Mouse (Mus musculus) kidney, adult 2 months (tissue): ENCODE measurements around the gene Gm10337. TPM values are rescaled to one million over a fixed set of nuclear protein-coding genes. Genes with fewer than 3 reads are reported as not detected.

ENCODE experiments used
- DNase-seq: peaks from one replicate; pipeline ENCODE4 v3.0.0; 2021
- H3K27ac ChIP-seq: fragments of 200-500 bp; 2 replicates; pipeline ENCODE4 v1.5.1; 2012; ENCODE audit warnings: low read depth, low read length, control low read depth, inconsistent platforms; ENCODE audit not compliant: insufficient read depth
- H3K27me3 ChIP-seq: fragments of 200-500 bp; replicated peaks from 2 replicates; pipeline ENCODE4 v1.6.1; 2012; ENCODE audit warnings: mild to moderate bottlenecking, moderate library complexity, low read length, inconsistent platforms; ENCODE audit not compliant: control insufficient read depth, insufficient read depth
- H3K36me3 ChIP-seq: fragments of 200-500 bp; 2 replicates; pipeline ENCODE4 v1.6.1; 2012; ENCODE audit warnings: mild to moderate bottlenecking, moderate library complexity, low read length, inconsistent platforms; ENCODE audit not compliant: control insufficient read depth, insufficient read depth
- H3K4me1 ChIP-seq: fragments of 200-500 bp; 2 replicates; pipeline ENCODE4 v1.6.1; 2011; ENCODE audit warnings: low read length; ENCODE audit not compliant: control insufficient read depth, insufficient read depth
- H3K4me3 ChIP-seq: fragments of 200-500 bp; 2 replicates; pipeline ENCODE4 v1.5.1; 2011; ENCODE audit warnings: mild to moderate bottlenecking, low read depth, low read length, control low read depth; ENCODE audit not compliant: insufficient read depth
- CTCF ChIP-seq: fragments of 200-500 bp; conservative IDR thresholded peaks from 2 replicates; pipeline ENCODE4 v1.5.1; 2011; ENCODE audit warnings: low read depth, mild to moderate bottlenecking, control low read depth, low read length, moderate library complexity, mixed read lengths; ENCODE audit not compliant: insufficient read depth, insufficient read length
- POLR2A ChIP-seq: fragments of 200-500 bp; IDR thresholded peaks from one replicate; pipeline ENCODE4 v1.6.1; 2011; ENCODE audit warnings: low read depth, low read length, control low read depth
- WGBS: fragments of 180-500 bp; shearing (Covaris S2); methylation state at CpG from one replicate; pipeline ENCODE4 v1.1.7; 2018; 5-methylcytosine and 5-hydroxymethylcytosine counted together
- polyA plus RNA-seq: library from polyadenylated mRNA; depleted of rRNA; stranded (reverse); fragments of >200 nt; gene quantifications from 2 replicates; pipeline ENCODE4 v1.2.3, GENCODE M21; 2012

Gm10337 gene
- polyA plus RNA-seq, 1 experiment, result not detected

GRCm38 (mm10) chr15:102531586-102531985 lies 28.1 kb downstream of the Gm10337 start:
- no peaks in the 10 kb centered on the region for H3K4me1 ChIP-seq
- H3K27ac ChIP-seq, result no peak overlapping the region
- H3K27me3 ChIP-seq, result no peaks in the 10 kb centered on the region
- H3K4me3 ChIP-seq, result no peak overlapping the region
- WGBS, result 59% methylated on average over 4 of the region's 4 CpGs
- TF ChIP-seq POLR2A, result no peak
- peaks cover 7% of the 10 kb centered on the region for H3K36me3 ChIP-seq
- no peak for DNase-seq

GRCm38 (mm10) chr15:102532106-102532900 lies 28.8 kb downstream of the Gm10337 start:
- 88% methylated on average over 3 of the region's 3 CpGs for WGBS
- H3K4me3 ChIP-seq, result no peak overlapping the region
- H3K27ac ChIP-seq, result no peak overlapping the region
- TF ChIP-seq CTCF, result no peak
- peaks cover 9% of the 10 kb centered on the region for H3K36me3 ChIP-seq
- DNase-seq, result no peak
- H3K4me1 ChIP-seq, result no peaks in the 10 kb centered on the region
- H3K27me3 ChIP-seq, result no peaks in the 10 kb centered on the region

- H3K4me3 ChIP-seq, result no peak overlapping the region
- 88% methylated on average over 7 of the region's 7 CpGs for WGBS
- H3K36me3 ChIP-seq, result peaks cover 12% of the 10 kb centered on the region
- no peak for TF ChIP-seq POLR2A
- TF ChIP-seq CTCF, result no peak
- H3K27me3 ChIP-seq, result no peaks in the 10 kb centered on the region
- no peaks in the 10 kb centered on the region for H3K4me1 ChIP-seq
- DNase-seq, result no peak
- H3K27ac ChIP-seq, result no peak overlapping the region
Observed at GRCm38 (mm10) chr15:102533926-102534325, 30.4 kb downstream of the Gm10337 start.

GRCm38 (mm10) chr15:102544801-102545200 lies 41.3 kb downstream of the Gm10337 start:
- Histone ChIP-seq H3K27me3 (no peaks in the 10 kb centered on the region), H3K36me3 (peaks cover 4% of the 10 kb centered on the region; the same call in 1 of the 2 replicates), H3K4me3 (no peak overlapping the region), H3K4me1 (no peaks in the 10 kb centered on the region), H3K27ac (no peak overlapping the region)
- DNase-seq, result no peak
- 91% methylated on average over 4 of the region's 4 CpGs for WGBS
- no peak for TF ChIP-seq CTCF
- no peak for TF ChIP-seq POLR2A

- Histone ChIP-seq H3K4me1 (no peaks in the 10 kb centered on the region), H3K27me3 (no peaks in the 10 kb centered on the region), H3K36me3 (peaks cover 1% of the 10 kb centered on the region; the same call in 1 of the 2 replicates), H3K4me3 (no peak overlapping the region), H3K27ac (no peak overlapping the region)
- DNase-seq, result no peak
- TF ChIP-seq CTCF, result no peak
- no peak for TF ChIP-seq POLR2A
- WGBS, result 96% methylated on average over 3 of the region's 3 CpGs
Observed at GRCm38 (mm10) chr15:102546246-102546645, 42.7 kb downstream of the Gm10337 start.

- whole genome bisulfite sequencing, result 67% methylated on average over 3 of the region's 3 CpGs
- TF ChIP-seq CTCF, result no peak
- TF ChIP-seq POLR2A, result no peak
- Histone ChIP-seq H3K27ac (no peak overlapping the region), H3K4me1 (no peaks in the 10 kb centered on the region), H3K27me3 (no peaks in the 10 kb centered on the region), H3K4me3 (no peak overlapping the region), H3K36me3 (peaks cover 1% of the 10 kb centered on the region; the same call in 1 of the 2 replicates)
- peak; percentile 60 for DNase-seq
Observed at GRCm38 (mm10) chr15:102546677-102547427, 43.3 kb downstream of the Gm10337 start.

- Histone ChIP-seq H3K4me1 (no peaks in the 10 kb centered on the region), H3K27me3 (no peaks in the 10 kb centered on the region), H3K36me3 (peaks cover 1% of the 10 kb centered on the region; the same call in 1 of the 2 replicates), H3K4me3 (no peak overlapping the region), H3K27ac (no peak overlapping the region)
- DNase-seq, result peak; percentile 52
- WGBS, result 72% methylated on average over 3 of the region's 3 CpGs
- TF ChIP-seq POLR2A (no peak), CTCF (no peak)
Observed at GRCm38 (mm10) chr15:102547478-102547877, 44.0 kb downstream of the Gm10337 start.
